Mouse (Mus musculus): ENCODE measurements at regions not wholly inside any gene's neighbourhood (a gene's known extent, or its start where the extent isn't known, plus 50 kb on each side); places are given as distances from the start of the nearest gene placed in this dataset.

DNA sequence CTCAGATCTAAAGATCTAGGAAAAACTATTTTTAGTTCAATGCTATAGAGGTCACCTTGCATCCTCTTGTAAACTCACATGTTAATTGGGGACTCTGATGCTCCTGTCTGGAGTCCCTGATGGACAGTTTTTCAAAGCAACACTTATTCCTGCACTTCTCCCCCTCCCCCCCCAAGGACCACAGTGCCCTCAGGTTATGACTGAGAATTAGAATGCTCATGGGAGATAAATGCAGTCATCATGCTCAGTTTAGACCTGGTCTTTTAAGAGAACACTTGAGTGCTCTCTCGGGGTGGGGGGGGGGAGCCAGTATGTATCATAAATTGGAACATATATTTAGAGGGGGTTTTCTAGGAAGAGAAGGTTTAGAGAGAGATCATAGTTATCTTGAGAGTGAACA, 58.0 kb upstream of the Ado start:
- no peak for DNase-seq

DNA sequence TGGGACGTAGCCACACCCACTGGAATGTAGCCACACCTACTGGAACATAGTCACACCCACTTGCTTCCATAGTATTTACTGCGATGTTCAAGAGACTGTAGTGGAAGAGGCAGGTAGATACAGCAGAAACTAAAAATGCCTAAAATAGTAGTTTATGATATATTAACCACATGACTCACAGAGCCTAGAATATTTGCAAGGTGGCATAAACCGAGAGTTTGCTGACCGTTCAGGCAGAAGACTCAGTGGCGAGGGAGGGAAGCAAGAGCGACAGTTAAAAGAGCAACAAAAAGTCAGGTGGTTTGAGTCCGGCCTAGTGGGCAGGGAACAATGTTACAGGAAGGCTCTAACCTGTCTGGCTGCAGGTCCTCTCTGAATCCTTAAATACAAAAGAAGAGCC, 50.6 kb upstream of the Ado start:
- no peak for DNase-seq

- no peak for DNase-seq
These were observed 49.9 kb upstream of the Ado start for GRCm38 (mm10) chr10:67598590-67599047.

Measured in kidney, postnatal 36 days (tissue).